Mouse (Mus musculus) Patski (cell line): ENCODE data around the gene Lgals8. TPM values are rescaled to one million over a fixed set of nuclear protein-coding genes. Genes with fewer than 3 reads are reported as not detected.
A peak's percentile ranks its signal among the peaks of the same experiment; 100 is the strongest.
"Not testable (repeated sequence)": the region's sequence is repeated elsewhere in the genome, so short reads cannot be mapped to it uniquely, and the experiment has no call there.

Experiments
- ATAC-seq: fragments of 100-300 bp; one replicate; pipeline ENCODE4 v1.8.0; 2021
- CTCF ChIA-PET: fragments of 350-600 bp; sonication (Branson Sonifier 250); formaldehyde crosslinking; loops from one replicate; lab custom pipeline; 2022; ENCODE audit warnings: inconsistent platforms; lab: Charles Lee
- POLR2A ChIA-PET: fragments of 350-600 bp; sonication (Branson Sonifier 250); formaldehyde crosslinking; loops from one replicate; lab custom pipeline; 2022; ENCODE audit warnings: antibody characterized with exemption, inconsistent platforms; lab: Charles Lee
- DNase-seq: peaks from one replicate; pipeline ENCODE4 v3.0.0-alpha.2; 2011; ENCODE audit warnings: low read depth, low spot score
- H3K27me3 ChIP-seq: fragments of 371-371 bp; one replicate; pipeline ENCODE4 v1.5.1; 2021
- CTCF ChIP-seq: fragments of 100-300 bp; IDR thresholded peaks from one replicate; pipeline ENCODE4 v1.5.1; 2021
- in situ Hi-C: fragments of 300-500 bp; cut with MboI; formaldehyde crosslinking; loops from 3 replicates; pipeline ENCODE4 v1.11.1; 2018; ENCODE audit warnings: low pct_unique_long_range_greater_than_20kb, mixed read lengths
- polyA plus RNA-seq: library from polyadenylated mRNA; unstranded; gene quantifications from one replicate; pipeline ENCODE4 v1.2.3, GENCODE M21; 2021

Lgals8 gene
- polyA plus RNA-seq, 1 experiment from 2014 or later: 58.8 TPM

DNA sequence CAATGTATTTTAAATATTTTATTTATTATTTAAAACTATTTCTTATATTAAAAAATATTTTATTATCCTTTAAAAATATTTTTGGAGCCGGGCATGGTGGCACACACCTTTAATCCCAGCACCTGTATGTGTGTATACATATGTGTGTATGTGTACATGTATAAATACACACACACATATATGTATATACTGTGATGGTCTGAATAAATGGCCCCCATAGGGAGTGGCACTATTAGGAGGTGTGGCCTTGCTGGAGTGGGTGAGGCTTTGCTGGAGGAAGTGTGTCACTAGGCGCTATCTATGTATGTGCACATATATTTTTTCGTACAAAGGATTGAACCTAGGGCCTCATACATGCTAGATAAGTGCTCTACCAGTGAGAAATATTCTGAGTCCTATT, 27.8 kb upstream of the Lgals8 start:
- DNase-seq: no peak
- ChIA-PET CTCF (interaction anchor here (1.1 to 1.2 kb wide), 2 partner anchors 11 to 42 kb away, joined by 3 read pairs; no protein-coding TSS in a partner anchor), POLR2A (no interaction called here)
- ATAC-seq: no peak
- in situ Hi-C loops: loop anchor here (25.0 kb wide), 1 partner anchor 870 kb away; no protein-coding TSS in a partner anchor
- TF ChIP-seq CTCF: no peak
- no peaks in the 10 kb centered on the region for H3K27me3 ChIP-seq

DNA sequence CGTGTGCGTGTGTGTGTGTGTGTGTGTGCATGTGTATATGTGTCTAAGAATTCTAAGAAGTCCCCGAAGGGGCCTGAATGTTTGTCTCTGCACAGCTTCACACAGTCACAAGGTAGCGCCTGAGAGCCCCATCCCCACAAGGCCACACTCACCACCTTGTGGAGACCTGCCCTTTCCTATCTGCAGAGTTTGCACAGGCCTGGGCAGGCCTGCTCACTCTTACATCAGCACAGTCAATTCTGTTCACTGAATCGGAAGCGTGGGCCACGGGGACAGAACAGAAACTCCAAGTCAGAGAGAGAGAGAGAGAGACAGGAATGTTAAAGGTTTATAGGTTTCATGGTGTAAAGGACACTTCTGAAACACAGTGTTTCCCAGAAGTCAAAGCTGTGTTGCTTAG, 20.9 kb upstream of the Lgals8 start:
- in situ Hi-C loops: loop anchor here (25.0 kb wide), 1 partner anchor 877 kb away; no protein-coding TSS in a partner anchor
- POLR2A ChIA-PET: no interaction called here
- TF ChIP-seq CTCF: no peak

DNA sequence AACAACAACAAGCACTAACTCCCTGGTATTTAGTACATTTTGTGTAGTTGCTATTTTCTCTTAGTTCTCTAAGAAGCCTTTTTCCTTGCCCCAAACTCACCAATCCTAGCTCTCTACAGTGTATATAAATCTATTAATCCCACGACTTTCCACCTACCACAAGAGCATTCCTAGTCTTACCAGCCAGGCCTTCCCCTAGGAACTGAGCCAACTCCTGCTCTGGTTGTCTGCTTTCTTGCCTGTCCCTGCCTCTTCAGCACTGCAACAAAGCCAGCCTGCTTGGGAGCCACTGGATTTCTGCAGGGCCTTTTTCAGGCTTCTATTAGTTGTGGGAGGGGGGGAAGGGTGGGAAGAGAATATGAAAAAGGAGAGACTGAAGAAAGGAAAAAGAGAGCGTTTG, 20.5 kb upstream of the Lgals8 start:
- POLR2A ChIA-PET: no interaction called here
- no peaks in the 10 kb centered on the region for H3K27me3 ChIP-seq
- ATAC-seq (peak; percentile 45), DNase-seq (no peak)
- in situ Hi-C loops: loop anchor here (25.0 kb wide), 1 partner anchor 877 kb away; no protein-coding TSS in a partner anchor
- CTCF ChIA-PET: no interaction called here
- TF ChIP-seq CTCF: no peak

More for the DNA sequence above, 20.9 kb upstream of the Lgals8 start:
- CTCF ChIA-PET: no interaction called here
- ATAC-seq (no peak), DNase-seq (no peak)
- no peaks in the 10 kb centered on the region for H3K27me3 ChIP-seq

DNA sequence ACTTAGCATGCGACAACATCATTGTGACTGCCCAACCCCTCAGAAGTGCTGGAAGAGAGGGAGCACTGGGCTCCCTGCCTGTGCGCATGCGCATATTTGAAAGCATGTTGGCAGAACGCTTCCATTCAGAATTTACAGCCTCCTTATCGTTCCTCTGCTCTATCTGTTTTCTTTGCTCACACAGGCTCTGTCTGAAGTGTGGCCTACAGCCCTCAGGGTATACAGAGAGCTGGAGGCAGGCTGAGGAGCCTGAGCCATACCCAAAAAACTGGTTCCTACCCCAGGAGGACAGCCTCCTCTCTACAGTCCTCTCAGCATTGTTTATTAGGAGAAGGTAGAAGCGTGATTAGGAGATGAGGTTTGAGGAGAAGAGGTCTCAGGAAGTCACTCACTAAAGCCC, 15.1 kb upstream of the Lgals8 start:
- TF ChIP-seq CTCF: no peak
- no peak for DNase-seq
- in situ Hi-C loops: loop anchor here (5.0 to 25.0 kb wide), 2 partner anchors 62 to 882 kb away; no protein-coding TSS in a partner anchor
- ATAC-seq: no peak
- ChIA-PET POLR2A (no interaction called here), CTCF (no interaction called here)
- no peaks in the 10 kb centered on the region for H3K27me3 ChIP-seq

DNA sequence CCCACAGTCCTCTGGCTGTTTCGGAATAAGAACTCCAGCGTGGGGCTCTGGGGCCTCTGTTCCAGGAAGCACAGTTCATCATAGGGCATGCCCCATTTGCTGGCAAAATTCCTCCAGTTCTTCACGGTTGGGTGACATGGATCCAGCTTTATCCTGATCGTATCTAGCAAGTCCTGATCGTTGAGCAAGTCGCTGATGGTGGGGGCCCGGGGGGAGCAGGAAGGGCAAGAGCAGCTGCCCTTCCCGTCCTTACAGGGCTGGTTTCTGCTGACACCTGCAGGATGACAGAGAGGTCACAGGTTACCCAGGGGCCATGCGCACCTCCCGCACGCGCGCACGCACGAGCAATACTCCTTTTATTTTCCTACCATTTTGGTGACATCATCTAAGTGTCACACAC, 13.6 kb upstream of the Lgals8 start:
- no peak for TF ChIP-seq CTCF
- DNase-seq: no peak
- no peaks in the 10 kb centered on the region for H3K27me3 ChIP-seq
- ChIA-PET POLR2A (no interaction called here), CTCF (no interaction called here)
- in situ Hi-C loops: loop anchor here (5.0 to 25.0 kb wide), 2 partner anchors 64 to 884 kb away; no protein-coding TSS in a partner anchor
- ATAC-seq: no peak

DNA sequence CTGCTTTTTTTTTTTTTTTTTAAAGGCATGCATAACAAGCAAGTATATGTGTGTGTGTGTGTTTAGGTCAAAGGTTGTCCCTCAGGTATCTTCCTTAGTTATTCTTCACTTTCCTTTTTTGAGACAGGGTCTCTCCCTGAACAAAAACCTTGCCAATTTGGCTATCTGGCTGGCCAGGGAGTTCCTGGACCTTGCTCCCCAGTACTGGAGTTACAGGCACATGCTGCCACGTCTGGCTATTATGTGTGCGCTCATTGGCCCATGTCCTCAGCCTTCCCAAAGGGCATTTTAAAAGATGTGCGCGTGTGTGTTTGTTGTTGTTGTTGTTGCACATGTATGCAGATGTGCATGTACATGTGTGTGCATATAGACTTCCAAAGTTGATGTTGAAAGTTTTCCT, 12.1 kb upstream of the Lgals8 start:
- TF ChIP-seq CTCF: no peak
- ChIA-PET CTCF (interaction anchor here (0.7 to 3.6 kb wide), 3 partner anchors 18 to 112 kb away, joined by 3 to 36 read pairs (median 3); no protein-coding TSS in a partner anchor), POLR2A (no interaction called here)
- DNase-seq (no peak), ATAC-seq (no peak)
- no peaks in the 10 kb centered on the region for H3K27me3 ChIP-seq
- in situ Hi-C loops: loop anchor here (5.0 to 25.0 kb wide), 2 partner anchors 65 to 885 kb away; no protein-coding TSS in a partner anchor

DNA sequence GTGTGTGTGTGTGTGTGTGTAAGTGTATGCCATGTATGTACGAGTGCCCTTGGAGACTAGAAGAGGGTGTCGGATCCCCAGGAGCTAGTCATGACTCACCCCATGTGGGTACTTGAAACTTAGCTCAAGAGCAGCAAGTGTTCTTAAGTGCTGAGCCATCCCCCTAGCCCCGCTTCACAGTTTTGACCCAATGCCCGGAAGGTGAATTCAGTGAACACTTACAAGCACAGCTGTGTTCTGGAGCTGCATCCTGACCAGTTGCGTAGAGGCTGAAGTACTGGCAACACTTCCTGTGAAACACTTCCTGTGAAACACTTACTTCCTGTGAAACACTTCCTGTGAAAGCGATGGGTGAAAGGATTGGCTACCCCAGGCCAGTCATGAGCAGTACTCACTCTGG, 10.5 kb upstream of the Lgals8 start:
- peaks cover 6% of the 10 kb centered on the region for H3K27me3 ChIP-seq
- DNase-seq (no peak), ATAC-seq (no peak)
- ChIA-PET POLR2A (no interaction called here), CTCF (interaction anchor here (0.9 to 3.6 kb wide), 11 partner anchors 12 to 205 kb away, joined by 3 to 36 read pairs (median 5); no protein-coding TSS in a partner anchor)
- in situ Hi-C loops: loop anchor here (5.0 to 25.0 kb wide), 2 partner anchors 67 to 887 kb away; no protein-coding TSS in a partner anchor
- no peak for TF ChIP-seq CTCF

DNA sequence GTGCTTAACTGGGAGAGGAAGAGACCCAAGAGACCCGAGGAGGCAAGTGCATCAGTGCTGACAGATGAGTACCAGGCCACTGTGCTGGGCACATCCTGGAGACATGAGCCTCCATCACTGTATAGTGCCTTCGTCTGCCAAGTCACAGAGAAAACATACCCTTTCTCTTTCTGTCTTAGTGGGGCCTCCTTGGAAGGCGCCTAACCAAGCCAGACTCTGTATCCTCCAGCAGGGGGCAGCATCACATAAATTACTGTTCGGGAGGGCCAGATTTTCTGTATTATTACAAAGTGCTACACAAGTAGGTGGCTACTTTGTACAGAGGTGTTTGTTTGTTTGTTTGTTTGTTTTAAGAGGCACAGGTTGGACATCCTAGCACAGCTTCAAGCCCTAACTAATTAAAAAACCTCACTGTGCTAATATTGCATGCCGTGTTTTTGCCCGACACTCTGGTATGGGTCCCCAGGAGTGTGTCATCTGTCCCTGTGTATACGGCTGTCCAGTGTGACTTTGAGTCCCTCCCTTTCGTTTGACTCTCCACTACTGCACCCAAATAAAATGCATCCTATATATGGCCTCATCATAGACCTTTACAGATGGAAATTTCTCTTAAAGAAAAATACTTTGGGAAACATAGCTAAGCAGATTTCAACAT, 9.1 kb upstream of the Lgals8 start:
- ChIA-PET CTCF (interaction anchor here (0.7 to 3.6 kb wide), 16 partner anchors 10 to 206 kb away, joined by 3 to 36 read pairs (median 5); no protein-coding TSS in a partner anchor), POLR2A (no interaction called here)
- peaks cover 6% of the 10 kb centered on the region for H3K27me3 ChIP-seq
- ATAC-seq: peak; percentile 55
- peak; percentile 89 for TF ChIP-seq CTCF
- in situ Hi-C loops: no loop called here
- DNase-seq: no peak

DNA sequence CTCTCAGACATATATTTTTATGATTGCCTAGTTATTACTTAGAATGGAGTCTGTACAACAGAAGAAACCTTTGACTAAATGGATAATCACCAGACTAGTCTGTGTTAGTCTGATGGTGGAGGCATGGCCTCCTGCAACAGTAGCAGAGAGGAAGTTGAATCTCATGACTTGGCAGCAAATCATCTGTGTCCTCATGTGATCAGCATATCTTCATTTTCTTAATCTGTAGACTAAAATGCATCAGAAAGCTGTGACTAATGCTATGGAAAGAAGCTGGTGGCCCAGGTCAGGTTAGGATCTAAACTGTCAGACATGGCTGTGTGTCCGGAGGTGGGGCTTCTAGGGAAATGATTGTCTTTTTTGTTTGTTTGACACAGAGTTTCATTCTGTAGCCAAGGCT, 3.7 kb upstream of the Lgals8 start:
- DNase-seq: no peak
- in situ Hi-C loops: loop anchor here (5.0 kb wide), 1 partner anchor 209 kb away; no protein-coding TSS in a partner anchor
- ChIA-PET CTCF (interaction anchor here (1.2 to 1.4 kb wide), 3 partner anchors 34 to 70 kb away, joined by 3 to 6 read pairs (median 3); no protein-coding TSS in a partner anchor), POLR2A (interaction anchor here (0.6 kb wide), 1 partner anchor 74 kb away, joined by 3 read pairs; no protein-coding TSS in a partner anchor)
- TF ChIP-seq CTCF: no peak
- ATAC-seq: peak; percentile 58
- peaks cover 6% of the 10 kb centered on the region for H3K27me3 ChIP-seq

DNA sequence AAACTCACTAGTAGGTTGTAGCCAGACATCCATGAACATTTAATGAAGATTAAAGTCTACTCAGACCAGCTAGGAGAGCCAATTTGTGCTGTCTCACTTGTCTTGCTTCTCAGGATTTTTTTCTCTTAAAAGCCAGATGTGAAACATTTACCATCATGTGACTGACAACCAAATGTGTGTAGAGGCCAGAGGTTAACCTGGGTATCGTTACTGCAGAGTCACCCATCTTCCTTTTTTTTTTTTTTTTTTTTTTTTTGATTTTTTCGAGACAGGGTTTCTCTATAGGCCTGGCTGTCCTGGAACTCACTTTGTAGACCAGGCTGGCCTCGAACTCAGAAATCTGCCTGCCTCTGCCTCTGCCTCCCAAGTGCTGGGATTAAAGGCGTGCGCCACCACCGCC, 585 bp downstream of the Lgals8 start:
- DNase-seq, ATAC-seq, in situ Hi-C loops, H3K27me3 ChIP-seq: not testable (repeated sequence)
- ChIA-PET CTCF (interaction anchor here (2.9 kb wide), 1 partner anchor 9 kb away, joined by 12 read pairs; no protein-coding TSS in a partner anchor), POLR2A (interaction anchor here (0.9 kb wide), 1 partner anchor 29 kb away, joined by 3 read pairs; no protein-coding TSS in a partner anchor)
